Mouse (Mus musculus): ENCODE results near the gene Ddx39b. TPM values are rescaled to one million over a fixed set of nuclear protein-coding genes. Genes with fewer than 3 reads are reported as not detected.
A peak's percentile ranks its signal among the peaks of the same experiment; 100 is the strongest.

Gene Ddx39b
- total and polyA plus RNA-seq, 3 experiments, result 208 to 411 (median 242) TPM

DNA sequence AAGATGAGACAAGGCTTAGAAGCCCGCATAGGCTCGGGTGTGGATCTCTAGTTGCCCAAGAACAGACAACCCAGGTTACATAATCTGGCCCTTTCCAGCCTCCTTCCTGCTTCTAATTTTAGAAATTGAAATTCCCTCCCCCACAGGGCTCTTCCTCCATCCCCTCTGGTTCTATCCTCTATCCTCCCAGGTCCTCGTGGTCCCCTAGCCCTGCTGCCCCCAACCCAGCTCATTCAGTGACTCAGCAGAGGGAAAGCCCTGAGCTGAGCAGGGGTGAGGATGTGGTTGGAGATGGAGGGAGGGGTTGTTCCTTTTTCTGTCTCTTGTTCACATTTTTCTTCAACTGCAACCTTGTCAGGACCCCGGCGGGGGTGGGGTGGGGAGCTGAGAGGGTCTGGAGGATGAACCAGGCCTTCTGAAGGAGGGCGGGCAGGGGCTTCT, 21.9 kb upstream of the Ddx39b start:
- Histone ChIP-seq H3K9me3 (replicated peaks; ENCODE audit: low read length) (no peaks in the 10 kb centered on the region), H3K79me2 (replicated peaks; ENCODE audit: control insufficient read depth, extremely low read depth, insufficient read depth, poor library complexity, severe bottlenecking) (no peaks in the 10 kb centered on the region), H3K27ac (ENCODE audit: insufficient read depth, low read depth) (peak overlapping the region; percentile 92), H3K4me2 (ENCODE audit: insufficient read depth, low read depth, poor library complexity, severe bottlenecking) (peak overlapping the region; percentile 87), H3K9ac (ENCODE audit: insufficient read depth, low read depth) (peak overlapping the region; percentile 41; the same call in 1 of the 2 replicates), H3K4me3 (replicated peaks in 1 of 3; ENCODE audit: low read depth in 2 of 3, low read length in 2 of 3, poor library complexity in 1 of 3) (no peak overlapping the region), H3K4me1 (ENCODE audit: control insufficient read depth in 1 of 2, insufficient read depth in 2 of 2) (peaks cover 30 to 75% of the 10 kb centered on the region in 2 experiments), H3K36me3 (replicated peaks in 1 of 2; ENCODE audit: control insufficient read depth in 1 of 2, insufficient read depth in 1 of 2, low read length in 1 of 2) (peaks cover 25 to 36% of the 10 kb centered on the region in 2 experiments), H3K27me3 (replicated peaks) (no peaks in the 10 kb centered on the region)
- TF ChIP-seq MEF2A (IDR thresholded peaks at IDR 0.05; ENCODE audit: borderline replicate concordance, low read depth, low read length) (peak; percentile 81; the same call in 1 of the 2 replicates), ZNF384 (IDR thresholded peaks at IDR 0.05; ENCODE audit: low read depth, low read length) (no peak), MXI1 (IDR thresholded peaks at IDR 0.05; ENCODE audit: low read depth, low read length) (no peak), TBP (conservative IDR thresholded peaks at IDR 0.05; ENCODE audit: low read depth, low read length) (no peak), NELFE (IDR thresholded peaks at IDR 0.05; ENCODE audit: low read depth, low read length) (no peak), CHD2 (IDR thresholded peaks at IDR 0.05; ENCODE audit: low read length) (no peak; the same call in 1 of the 2 replicates), MAZ (IDR thresholded peaks at IDR 0.05; ENCODE audit: low read depth, low read length) (peak; percentile 73; the same call in 1 of the 2 replicates), JUN (IDR thresholded peaks at IDR 0.05; ENCODE audit: insufficient read depth, low read depth, low read length) (no peak), ZC3H11A (IDR thresholded peaks at IDR 0.05; ENCODE audit: low read depth, low read length) (no peak), POLR2A (IDR thresholded peaks at IDR 0.05; ENCODE audit: low read depth, low read length) (peak; percentile 3; the same call in 1 of the 2 replicates), UBTF (IDR thresholded peaks at IDR 0.05; ENCODE audit: low read depth, low read length) (0 out of 2 replicates have a peak, but pooled peaks have one; percentile 9), JUND (conservative IDR thresholded peaks at IDR 0.05; ENCODE audit: low read depth, low read length) (no peak), KAT2A (IDR thresholded peaks at IDR 0.05; ENCODE audit: insufficient replicate concordance, low read length) (no peak), GABPA (IDR thresholded peaks at IDR 0.05; ENCODE audit: insufficient replicate concordance, low read depth, low read length) (no peak), POLR2AphosphoS2 (IDR thresholded peaks at IDR 0.05; ENCODE audit: low read depth, low read length) (no peak), RAD21 (IDR thresholded peaks at IDR 0.05; ENCODE audit: low read depth, low read length) (no peak), CTCF (conservative IDR thresholded peaks at IDR 0.05 in 1 of 2, IDR thresholded peaks at IDR 0.05 in 1 of 2; ENCODE audit: low read depth in 2 of 2, low read length in 2 of 2) (no peak), MAFK (IDR thresholded peaks at IDR 0.05; ENCODE audit: insufficient replicate concordance, low read length) (peak; percentile 46; the same call in 1 of the 2 replicates), SIN3A (IDR thresholded peaks at IDR 0.05; ENCODE audit: low read length) (no peak), MAX (IDR thresholded peaks at IDR 0.05; ENCODE audit: low read length) (0 out of 2 replicates have a peak, but pooled peaks have one; percentile 10), ZMIZ1 (IDR thresholded peaks at IDR 0.05; ENCODE audit: low read depth, low read length) (no peak), BHLHE40 (IDR thresholded peaks at IDR 0.05; ENCODE audit: low read depth, low read length) (peak; percentile 26; the same call in 1 of the 2 replicates), SMC3 (IDR thresholded peaks at IDR 0.05; ENCODE audit: low read depth, low read length) (no peak), HCFC1 (IDR thresholded peaks at IDR 0.05; ENCODE audit: low read depth, low read length) (no peak), MYC (IDR thresholded peaks at IDR 0.05; ENCODE audit: low read depth, low read length) (no peak), CHD1 (IDR thresholded peaks at IDR 0.05; ENCODE audit: low read depth, low read length) (no peak), RCOR1 (conservative IDR thresholded peaks at IDR 0.05; ENCODE audit: low read depth, low read length) (no peak), PAX5 (IDR thresholded peaks at IDR 0.05; ENCODE audit: low read length) (no peak), ZKSCAN1 (IDR thresholded peaks at IDR 0.05; ENCODE audit: borderline replicate concordance, low read depth, low read length) (no peak), ETS1 (conservative IDR thresholded peaks at IDR 0.05; ENCODE audit: low read depth, low read length) (peak; percentile 62), ELF1 (IDR thresholded peaks at IDR 0.05; ENCODE audit: low read depth, low read length) (no peak), TCF12 (IDR thresholded peaks at IDR 0.05; ENCODE audit: low read depth, low read length) (peak; percentile 44; the same call in 1 of the 2 replicates)
- dilution Hi-C loops (cut with MboI; ENCODE audit: extremely low pct_ligation_motif_present, extremely low pct_unique_long_range_greater_than_20kb, low sequenced_read_pairs), result no loop called here
- peak; percentile 76 for DNase-seq (ENCODE audit: extremely low read depth)
- in situ Hi-C loops (cut with MboI; ENCODE audit: low pct_ligation_motif_present, low pct_unique_long_range_greater_than_20kb, low sequenced_read_pairs), result no loop called here

Data from CH12.LX (cell line).